Mouse (Mus musculus) limb, embryonic 13.5 days (tissue): ENCODE results near the gene Cux2. TPM values are rescaled to one million over a fixed set of nuclear protein-coding genes. Genes with fewer than 3 reads are reported as not detected.

Experiments
- ATAC-seq: fragments of 200-750 bp; cut with Nextera tagmentation; 2 replicates; pipeline ENCODE4 v1.8.0; 2017; ENCODE audit warnings: low read depth, moderate number of reproducible peaks, moderate TSS enrichment; ENCODE audit not compliant: low FRiP score
- H3K27ac ChIP-seq: fragments of 300-500 bp; sonication (generic); 2 replicates; pipeline ENCODE4 v1.5.1; 2015; ENCODE audit warnings: inconsistent platforms, mild to moderate bottlenecking, moderate library complexity
- H3K27me3 ChIP-seq: fragments of 300-500 bp; sonication (generic); 2 replicates; pipeline ENCODE4 v1.6.1; 2015; ENCODE audit warnings: mild to moderate bottlenecking, inconsistent platforms
- H3K36me3 ChIP-seq: fragments of 300-500 bp; sonication (generic); 2 replicates; pipeline ENCODE4 v1.6.1; 2015; ENCODE audit warnings: inconsistent platforms, mild to moderate bottlenecking, moderate library complexity
- H3K4me1 ChIP-seq: fragments of 300-500 bp; sonication (generic); 2 replicates; pipeline ENCODE4 v1.6.1; 2015; ENCODE audit warnings: inconsistent platforms
- H3K4me2 ChIP-seq: fragments of 300-500 bp; sonication (generic); replicated peaks from 2 replicates; pipeline ENCODE4 v1.6.1; 2015; ENCODE audit warnings: inconsistent platforms, mild to moderate bottlenecking, moderate library complexity
- H3K4me3 ChIP-seq: fragments of 300-500 bp; sonication (generic); 2 replicates; pipeline ENCODE4 v1.5.1; 2015; ENCODE audit warnings: moderate library complexity, mild to moderate bottlenecking, inconsistent platforms
- H3K9ac ChIP-seq: fragments of 300-500 bp; sonication (generic); 2 replicates; pipeline ENCODE4 v1.6.1; 2015; ENCODE audit warnings: mild to moderate bottlenecking, inconsistent platforms
- H3K9me3 ChIP-seq: fragments of 300-500 bp; sonication (generic); 2 replicates; pipeline ENCODE4 v1.6.1; 2016; ENCODE audit warnings: inconsistent platforms
- WGBS: fragments of 180-500 bp; shearing (Covaris S2); methylation state at CpG from one replicate; pipeline ENCODE4 v1.1.7; 2015; 5-methylcytosine and 5-hydroxymethylcytosine counted together
- microRNA-seq: library from miRNA; unstranded; fragments of <30 nt; microRNA quantifications from one replicate; pipeline ENCODE4, GENCODE M21; 2016
- polyA plus RNA-seq: library from polyadenylated mRNA; unstranded; fragments of >200 nt; fragmentation: Nextera tagmentation; extraction: Ambion mirVana; gene quantifications from 2 replicates; pipeline ENCODE4 v1.2.1, GENCODE M21; 2015

Gene Cux2
- polyA plus RNA-seq, 1 experiment from 2014 or later = 4.1 TPM

DNA sequence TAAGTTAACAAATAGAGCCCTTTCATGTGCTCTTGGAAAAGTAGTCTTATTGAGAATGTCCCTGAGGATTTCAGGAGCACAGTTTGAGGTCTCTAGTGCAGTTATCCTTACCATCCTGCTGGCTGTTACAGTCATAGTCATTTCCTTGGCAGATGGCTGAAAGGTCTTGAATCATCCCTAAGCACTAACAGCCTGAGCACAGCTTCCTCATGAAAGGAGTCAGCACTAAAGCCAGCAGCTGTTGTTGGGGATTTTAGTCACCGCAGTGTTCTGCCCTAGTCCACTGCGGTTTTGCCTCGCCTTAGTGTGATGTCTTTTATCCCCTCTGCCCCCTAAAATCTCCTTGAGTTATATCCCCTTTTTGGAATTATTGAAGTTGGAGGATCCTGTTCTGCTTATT, 242.7 kb downstream of the Cux2 start:
- peaks cover 76% of the 10 kb centered on the region for H3K36me3 ChIP-seq
- WGBS = 87% methylated on average over 3 of the region's 3 CpGs
- ATAC-seq = no peak
- H3K4me1 ChIP-seq = no peaks in the 10 kb centered on the region
- no peaks in the 10 kb centered on the region for H3K9me3 ChIP-seq
- no peak overlapping the region for H3K9ac ChIP-seq
- no peaks in the 10 kb centered on the region for H3K27me3 ChIP-seq
- H3K4me3 ChIP-seq = no peak overlapping the region
- no peak overlapping the region for H3K27ac ChIP-seq
- H3K4me2 ChIP-seq = no peak overlapping the region

Small RNAs within 50 kb of the gene (microRNA-seq; reads per million reads assigned to microRNA genes)
- 0.52 reads per million for gene Mir7031

Other genes starting within 250 kb of the Cux2 start
- 11.7 and 12.5 TPM in 2 replicates for gene Sh2b3, start 212.5 kb downstream of the Cux2 start, polyA plus RNA-seq
- gene Pheta1, start 201.1 kb downstream of the Cux2 start, polyA plus RNA-seq = 38.5 and 43.4 TPM in 2 replicates
- 0.61 and 1.0 TPM in 2 replicates for gene Myl2, start 50.8 kb upstream of the Cux2 start, polyA plus RNA-seq
- 0.14 TPM in 1 of 2 replicates, not detected in the other for gene Ccdc63, start 90.7 kb upstream of the Cux2 start, polyA plus RNA-seq
- gene Ppp1cc, start 108.2 kb upstream of the Cux2 start, polyA plus RNA-seq = 231 and 235 TPM in 2 replicates
- 9.6 and 9.8 TPM in 2 replicates for gene Hvcn1, start 156.7 kb upstream of the Cux2 start, polyA plus RNA-seq
- 5.7 and 5.8 TPM in 2 replicates for gene Tctn1, start 214.4 kb upstream of the Cux2 start, polyA plus RNA-seq
- 8.5 and 8.8 TPM in 2 replicates for gene Pptc7, start 234.3 kb upstream of the Cux2 start, polyA plus RNA-seq